Mouse (Mus musculus): ENCODE measurements around the gene Grrp1.
"Not testable (repeated sequence)": the region's sequence is repeated elsewhere in the genome, so short reads cannot be mapped to it uniquely, and the experiment has no call there.

Gene Grrp1

DNA sequence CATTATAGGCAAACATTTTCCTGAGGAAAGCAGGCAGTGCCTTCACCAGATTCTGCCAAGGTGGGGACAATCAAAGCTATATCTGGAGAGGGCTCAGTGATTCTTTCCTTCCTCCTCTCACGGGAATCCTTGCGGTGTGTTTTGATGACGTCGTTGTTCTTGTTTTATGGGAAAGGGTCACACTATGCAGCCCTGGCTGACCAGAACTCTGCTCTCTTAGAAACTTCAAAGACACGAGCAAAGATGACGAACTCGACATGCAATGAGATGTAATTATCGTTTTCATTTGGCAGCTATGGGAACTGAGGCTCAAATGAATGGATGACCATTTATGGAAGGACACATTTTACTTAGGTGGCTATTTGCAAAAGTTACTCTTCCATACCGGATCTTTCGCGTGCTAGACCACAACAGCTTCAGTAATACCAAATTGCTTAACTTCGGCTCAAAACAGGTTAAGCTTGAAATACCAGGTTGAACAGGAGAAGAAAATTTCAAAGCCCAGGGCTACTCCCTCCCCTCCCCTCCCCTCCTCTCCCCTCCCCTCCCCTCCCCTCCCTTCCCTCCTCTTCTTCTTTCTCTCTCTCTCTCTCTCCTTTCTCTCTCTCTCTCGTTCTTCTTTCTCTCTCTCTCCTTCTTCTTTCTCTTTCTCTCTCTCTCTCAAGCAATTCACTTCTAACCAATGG, 19.0 kb upstream of the Grrp1 start:
- CTCF ChIA-PET, result interaction anchor here (1.7 kb wide), 1 partner anchor 18 kb away, joined by 4 read pairs; no protein-coding TSS in a partner anchor

DNA sequence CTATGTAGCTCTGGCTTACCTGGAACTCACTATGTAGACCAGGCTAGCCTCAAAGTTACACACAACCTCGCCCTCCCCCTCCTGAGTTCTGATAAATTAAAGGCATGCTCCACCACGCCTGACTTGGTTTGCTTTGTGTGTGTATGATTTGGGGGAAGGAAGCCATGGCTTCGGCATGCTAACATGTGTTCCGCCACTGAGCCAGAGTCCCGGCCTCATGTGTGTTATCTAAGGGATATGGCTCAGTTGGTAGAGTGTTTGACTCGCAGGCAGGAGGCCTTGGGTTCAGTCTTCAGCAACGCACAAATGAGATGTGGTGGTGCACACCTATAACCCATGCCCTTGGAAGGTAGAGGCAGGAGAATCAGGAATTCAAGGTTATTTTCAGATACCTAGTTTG, 18.1 kb upstream of the Grrp1 start:
- CTCF ChIA-PET, result no interaction called here

DNA sequence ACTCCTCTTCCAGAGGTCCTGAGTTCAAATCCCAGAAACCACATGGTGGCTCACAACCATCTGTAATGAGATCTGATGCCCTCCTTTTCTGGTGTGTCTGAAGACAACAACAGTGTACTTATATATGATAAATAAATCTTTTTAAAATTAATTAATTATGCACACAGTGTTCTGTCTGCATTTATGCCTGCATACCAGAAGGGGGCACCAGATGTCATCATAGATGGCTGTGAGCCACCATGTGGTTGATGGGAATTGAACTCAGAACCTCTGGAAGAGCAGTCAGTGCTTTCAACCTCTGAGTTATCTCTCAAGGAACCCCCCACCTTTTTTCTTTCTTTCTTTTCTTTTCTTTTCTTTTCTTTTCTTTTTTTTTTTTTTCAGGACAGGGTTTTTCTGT, 15.7 kb upstream of the Grrp1 start:
- CTCF ChIA-PET, result not testable (repeated sequence)

DNA sequence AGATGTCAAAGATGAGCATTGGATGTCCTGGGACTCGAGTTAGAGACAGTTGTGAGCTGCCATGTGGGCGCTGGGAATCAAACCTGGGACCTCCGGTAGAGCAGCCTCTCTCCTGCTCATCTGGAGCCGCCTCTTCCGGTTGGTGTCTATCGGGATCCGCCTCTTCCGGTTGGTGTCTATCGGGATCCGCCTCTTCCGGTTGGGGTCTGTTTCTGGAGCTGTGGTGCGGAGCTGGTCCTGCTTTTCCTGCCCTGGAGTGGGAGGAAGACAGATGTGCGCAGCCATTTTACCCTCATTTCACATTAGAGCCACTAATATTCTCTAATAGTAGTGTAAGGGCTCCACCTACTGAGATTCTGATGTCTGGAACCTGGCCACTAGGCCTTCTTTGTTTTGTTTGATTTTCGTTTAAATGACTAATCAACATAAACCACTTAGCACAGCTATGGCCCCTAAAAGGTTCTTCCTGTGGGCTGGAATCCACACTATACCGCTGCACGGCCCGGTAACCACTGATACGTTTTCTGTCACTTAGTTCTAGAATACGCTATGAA, 14.3 kb upstream of the Grrp1 start:
- CTCF ChIA-PET, result interaction anchor here (0.6 kb wide), 1 partner anchor 1453 kb away, joined by 7 read pairs; no protein-coding TSS in a partner anchor

DNA sequence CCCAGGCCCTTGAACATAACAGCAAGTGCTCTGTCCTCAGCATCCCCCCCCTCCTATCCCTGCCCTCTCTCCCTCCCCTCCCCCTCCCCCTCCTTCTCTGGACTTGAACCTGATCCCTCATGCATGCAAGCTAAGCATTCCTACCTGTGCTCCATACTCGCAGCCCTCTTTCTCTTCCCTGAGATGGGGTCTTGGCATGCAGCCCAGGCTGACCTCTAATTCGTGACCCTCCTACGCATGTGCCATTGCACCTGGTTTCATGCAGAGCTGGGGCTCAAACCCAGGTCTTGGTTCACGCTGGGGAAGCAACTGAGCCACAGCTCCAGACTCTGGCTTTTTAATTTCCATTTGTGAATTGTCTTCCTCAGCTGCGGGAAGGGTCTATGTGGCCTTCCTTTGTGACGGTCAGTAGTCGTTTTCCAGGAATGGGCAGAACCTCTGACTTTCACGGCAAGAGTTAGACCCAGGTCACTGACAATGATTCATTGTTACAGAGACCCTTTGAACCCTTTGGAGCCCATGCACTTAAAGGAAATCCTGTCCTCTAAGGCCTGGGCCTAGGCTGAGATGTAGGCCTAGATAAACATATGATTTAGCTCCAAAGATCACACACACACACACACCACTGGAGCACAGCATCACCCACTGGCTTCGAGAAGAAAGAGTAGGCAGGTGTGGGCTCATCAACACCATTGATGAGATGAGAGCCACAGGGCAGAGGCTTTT, 12.1 kb upstream of the Grrp1 start:
- CTCF ChIA-PET, result no interaction called here

DNA sequence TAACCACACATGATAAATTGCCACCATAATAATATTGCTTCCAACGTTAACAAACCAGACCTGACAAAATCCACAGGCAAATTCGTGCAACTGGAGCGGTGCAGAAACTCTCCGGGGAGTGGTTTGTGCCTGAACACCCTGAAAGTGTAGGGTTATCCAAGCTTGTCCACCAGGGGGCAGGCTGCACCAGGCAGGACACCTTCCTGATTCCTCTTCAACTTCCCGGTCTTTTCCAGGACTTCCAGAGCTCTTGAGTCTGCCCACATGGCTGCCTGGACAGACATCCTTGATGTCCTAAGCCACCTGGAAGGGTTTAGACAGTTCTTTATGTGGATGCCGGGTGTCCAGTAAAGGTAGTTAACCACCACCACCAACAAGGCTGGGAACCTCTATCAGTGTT, 9.3 kb upstream of the Grrp1 start:
- CTCF ChIA-PET, result no interaction called here

DNA sequence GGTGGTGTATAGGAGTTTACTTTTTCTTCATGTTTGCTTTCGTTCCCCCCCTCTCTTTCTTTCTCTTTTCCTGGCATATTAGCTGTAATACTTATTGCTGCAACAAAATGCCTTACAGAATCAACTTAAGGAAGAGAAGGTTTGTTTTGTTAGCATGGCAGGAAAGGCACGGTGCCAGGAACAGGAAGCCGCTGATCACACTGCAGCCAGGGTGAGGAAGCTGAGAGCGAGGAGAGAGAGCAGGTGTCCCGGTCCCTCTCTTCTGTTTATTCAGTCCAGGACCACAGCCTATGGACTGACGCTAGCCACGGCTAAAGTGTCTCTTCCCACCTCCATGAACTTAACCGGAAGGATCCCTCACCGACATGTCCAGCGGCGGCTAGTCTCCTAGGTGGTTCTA, 4.4 kb upstream of the Grrp1 start:
- CTCF ChIA-PET, result interaction anchor here (1.0 kb wide), 1 partner anchor 8 kb away, joined by 3 read pairs; no protein-coding TSS in a partner anchor

DNA sequence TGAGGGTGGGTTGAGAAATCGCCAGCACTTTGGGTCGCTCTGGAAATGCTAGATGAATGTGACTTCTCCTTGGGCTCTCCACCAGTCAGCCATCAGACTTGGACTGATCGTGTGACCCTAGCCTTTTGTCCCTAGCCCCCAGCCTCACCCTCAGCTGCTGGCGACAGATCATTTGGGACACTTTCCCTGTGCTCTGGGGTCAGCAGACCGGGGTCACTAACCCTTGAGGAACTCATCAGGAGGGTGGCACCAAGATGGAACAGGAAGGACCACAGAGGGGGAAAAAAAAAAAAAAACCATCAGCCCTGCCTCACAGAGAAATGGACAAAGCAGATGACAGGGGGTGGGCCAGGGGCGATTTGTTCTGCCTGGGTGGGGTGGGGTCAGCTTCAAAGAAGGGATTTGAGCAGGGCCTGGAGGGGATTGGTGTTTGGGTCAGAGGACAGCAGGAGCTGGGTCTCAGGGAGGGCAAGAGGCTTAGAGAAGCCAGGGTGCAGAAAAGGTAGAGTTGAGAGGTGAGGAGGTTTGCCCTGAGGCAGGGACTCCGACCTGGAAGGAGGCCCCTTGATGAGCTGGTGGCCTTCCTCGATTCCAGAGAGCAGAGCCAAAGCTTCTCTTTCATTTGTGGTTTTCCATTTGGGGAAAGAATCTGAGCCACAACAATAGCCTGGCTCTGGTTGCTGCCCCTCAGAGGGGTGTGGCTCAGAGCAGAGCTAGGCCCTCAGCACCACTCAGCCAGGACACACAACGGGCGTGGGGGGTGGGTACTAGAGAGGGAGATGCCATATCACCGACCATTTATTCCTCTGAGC, 3.5 kb upstream of the Grrp1 start:
- CTCF ChIA-PET, result interaction anchor here (0.5 to 0.6 kb wide), 3 partner anchors 138 to 659 kb away, joined by 3 to 4 read pairs (median 3); no protein-coding TSS in a partner anchor

DNA sequence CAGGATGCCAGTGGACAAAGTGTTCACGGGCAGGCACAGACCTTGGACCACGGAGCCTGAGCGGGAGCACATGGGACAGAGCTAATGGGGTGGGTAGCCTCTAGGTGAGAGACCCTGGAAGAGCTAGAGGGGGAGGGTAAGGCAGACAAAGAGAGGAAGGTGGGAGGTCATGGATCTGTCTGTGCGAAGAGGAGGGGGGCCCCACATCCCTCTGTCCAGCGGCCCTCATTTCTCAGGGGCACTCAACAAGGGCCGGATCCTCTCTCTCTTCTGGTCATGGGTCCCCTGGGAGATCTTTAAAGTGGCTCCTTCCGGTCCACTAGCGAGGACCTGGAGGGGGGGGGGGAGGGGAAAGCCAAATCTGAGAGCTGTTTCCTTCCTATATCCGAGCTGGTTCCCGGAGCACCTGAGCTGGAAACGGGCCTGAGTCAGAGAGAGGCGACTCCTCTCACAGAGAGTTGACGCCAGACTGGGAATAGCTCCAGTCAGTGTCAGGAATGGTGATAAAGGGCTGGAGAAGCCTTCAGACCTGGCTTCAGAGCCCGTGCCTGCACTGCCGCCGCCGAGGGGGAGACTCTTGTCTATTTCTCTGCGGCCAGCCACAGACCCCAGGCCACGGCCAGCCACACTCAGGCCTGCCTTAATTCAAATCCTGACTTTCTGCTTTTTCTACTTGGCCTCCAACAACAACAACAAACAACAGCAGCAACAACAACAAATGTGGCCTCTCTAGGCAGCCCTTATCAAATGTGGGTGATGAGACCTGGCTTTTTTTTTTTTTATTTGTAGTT, 2.7 kb upstream of the Grrp1 start:
- CTCF ChIA-PET, result interaction anchor here (0.5 to 0.6 kb wide), 3 partner anchors 139 to 660 kb away, joined by 3 to 4 read pairs (median 3); no protein-coding TSS in a partner anchor

DNA sequence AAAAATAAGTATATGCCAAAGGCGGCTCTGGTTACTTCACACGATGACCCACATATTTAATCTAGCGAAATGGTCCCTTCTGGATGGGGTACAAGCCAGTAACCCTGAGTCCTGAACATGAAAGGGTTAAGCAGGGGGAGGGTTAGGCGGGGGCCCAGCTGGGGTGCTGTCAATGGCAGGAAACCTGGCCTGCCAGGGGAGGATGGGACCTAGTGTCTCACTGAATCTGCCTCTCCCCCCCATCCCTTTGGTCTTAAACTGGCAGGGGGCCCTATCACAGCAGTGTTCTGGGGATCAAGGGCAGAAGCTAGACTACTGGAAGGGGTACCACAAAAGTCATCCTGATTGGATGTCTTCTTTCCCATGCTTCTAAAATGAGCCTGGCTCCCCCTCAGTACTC, 1.9 kb upstream of the Grrp1 start:
- CTCF ChIA-PET, result no interaction called here

DNA sequence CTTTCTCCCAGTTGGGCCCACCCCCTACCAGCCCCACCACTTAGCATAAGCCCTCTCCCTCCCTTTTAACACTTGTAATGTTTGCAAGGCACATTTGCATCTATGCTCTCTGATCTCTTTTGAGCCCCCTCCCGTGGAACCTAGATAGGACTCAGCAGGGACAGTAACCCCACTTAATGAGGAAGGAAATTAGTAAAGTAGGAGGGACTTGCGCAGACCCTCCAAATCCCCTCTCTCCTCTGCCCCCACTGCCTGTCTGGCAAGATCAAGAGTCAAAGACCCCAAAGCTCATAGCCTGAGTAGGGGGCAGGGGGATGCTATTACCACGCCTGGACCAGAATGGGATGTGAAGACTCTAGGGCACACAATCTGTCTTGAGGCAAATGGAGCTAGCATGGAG, 929 bp upstream of the Grrp1 start:
- CTCF ChIA-PET, result no interaction called here

DNA sequence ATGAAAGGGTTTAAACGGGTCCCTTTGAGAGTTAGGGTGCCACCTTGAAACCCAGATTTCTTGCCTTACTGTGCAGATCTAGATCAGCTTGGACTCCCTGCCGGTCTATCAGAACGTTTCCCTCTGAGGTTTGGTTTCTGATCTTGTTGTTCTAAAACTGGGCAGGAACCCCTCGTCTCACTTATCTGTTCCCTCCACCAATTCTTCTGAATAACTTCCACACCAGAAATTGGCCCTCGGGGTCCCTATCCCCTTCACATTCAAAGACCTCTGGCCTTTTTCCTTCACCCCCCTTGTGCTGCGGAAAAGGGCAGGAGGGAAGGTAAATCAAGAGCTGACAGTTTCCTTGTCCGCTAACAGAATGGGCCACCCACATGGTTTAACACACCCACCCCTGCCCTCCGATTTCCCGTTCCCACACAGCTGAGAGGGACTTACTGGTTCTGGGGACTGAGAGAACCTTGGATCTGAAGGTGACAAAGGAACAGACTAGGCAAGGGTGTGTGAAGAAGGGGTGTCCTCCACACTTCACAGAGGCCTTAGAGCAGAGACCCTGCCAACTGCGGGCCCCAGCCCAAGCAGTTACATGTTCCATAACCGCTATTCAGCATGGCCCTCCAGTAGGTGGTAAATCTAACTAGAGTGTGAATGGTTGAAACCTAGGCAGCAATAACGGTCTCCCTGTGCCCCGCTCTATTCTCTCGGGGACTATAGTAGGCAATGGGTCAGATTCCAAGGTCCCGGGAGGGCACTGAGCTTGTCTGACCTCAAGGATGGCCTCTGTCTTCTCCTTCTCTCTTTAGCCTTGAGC, 790 bp downstream of the Grrp1 start:
- CTCF ChIA-PET, result no interaction called here

DNA sequence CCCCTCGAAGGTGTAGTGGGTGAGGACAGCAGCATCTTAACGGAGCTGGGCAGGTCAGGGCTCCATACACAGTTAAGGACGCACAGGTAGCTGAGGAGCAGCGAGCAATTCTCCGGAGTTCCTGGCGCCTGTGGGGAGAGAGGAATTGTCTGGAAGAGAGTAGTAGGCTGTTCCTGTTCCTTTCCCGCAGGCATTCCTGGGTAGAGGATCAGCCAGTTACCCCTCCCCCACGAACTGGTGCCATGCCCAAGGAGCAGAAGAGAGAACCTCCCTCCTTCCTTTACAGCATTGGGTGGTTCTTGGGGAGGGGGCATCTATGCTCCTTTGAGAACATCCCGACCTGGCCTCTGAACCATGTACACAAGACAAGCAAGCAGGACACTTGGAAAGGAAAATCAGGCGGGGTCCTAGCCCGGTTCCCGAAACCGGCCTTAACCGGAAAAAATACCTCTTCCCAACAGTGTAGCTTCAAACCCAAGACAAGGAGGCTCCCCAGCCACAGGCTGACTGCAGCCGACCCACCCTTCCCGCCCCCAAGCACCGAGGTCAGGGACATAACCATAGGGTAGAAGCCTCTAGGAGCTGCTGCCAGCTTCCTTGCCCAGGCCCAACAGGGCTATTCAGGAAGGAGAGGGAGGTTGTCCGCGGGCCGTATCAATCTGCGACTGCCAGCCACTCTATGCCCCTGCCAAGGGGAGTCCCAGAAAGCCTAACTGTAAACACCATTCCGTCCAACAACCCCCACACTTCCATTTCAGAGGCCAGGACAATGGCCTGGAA, 1.6 kb downstream of the Grrp1 start:
- CTCF ChIA-PET, result interaction anchor here (0.6 kb wide), 1 partner anchor 44 kb away, joined by 5 read pairs; no protein-coding TSS in a partner anchor

DNA sequence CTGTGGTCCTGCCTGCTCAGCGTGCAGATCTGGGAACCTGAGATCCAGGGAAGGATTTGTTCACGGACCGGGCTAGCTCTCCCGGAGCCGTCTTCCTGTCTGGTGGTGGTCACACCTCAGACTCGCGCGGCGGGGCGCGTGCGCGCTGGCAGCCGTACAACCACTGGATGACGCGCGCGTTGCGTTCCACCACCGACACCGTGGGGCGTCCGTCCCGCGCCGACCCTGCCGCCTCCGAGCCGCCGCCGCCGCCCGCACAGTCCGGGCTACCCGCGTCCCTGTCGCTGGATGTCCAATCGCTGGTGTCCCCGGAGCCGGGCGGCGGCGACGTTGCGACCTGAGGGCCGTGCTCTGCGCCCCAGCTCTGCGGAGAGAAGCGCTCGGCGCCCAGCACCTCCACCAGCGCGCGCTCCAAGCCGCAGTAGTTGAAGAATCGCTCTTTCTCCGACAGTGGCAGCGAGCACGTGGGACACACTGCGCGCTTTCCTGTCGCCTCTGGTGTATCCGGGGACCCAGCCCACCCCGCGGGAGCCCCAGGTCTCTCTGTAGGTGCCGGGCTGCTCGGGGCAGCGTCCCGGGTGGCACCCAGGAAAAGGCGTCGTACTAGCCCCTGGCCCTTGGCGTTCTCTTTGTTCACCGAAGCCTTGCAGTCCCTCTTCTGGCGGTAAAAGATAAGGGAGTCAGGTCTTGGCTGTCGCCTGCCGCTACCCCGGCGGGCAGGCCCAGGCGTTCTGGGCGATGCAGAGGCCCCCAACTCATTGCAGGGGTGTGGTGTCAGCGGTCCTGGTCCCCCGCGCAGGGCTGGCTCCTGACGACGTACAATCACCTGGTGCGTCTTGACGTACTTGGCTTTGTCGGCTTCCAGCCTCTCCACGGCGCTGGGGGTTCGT, 2.4 kb downstream of the Grrp1 start:
- CTCF ChIA-PET, result interaction anchor here (0.6 kb wide), 1 partner anchor 45 kb away, joined by 5 read pairs; no protein-coding TSS in a partner anchor

DNA sequence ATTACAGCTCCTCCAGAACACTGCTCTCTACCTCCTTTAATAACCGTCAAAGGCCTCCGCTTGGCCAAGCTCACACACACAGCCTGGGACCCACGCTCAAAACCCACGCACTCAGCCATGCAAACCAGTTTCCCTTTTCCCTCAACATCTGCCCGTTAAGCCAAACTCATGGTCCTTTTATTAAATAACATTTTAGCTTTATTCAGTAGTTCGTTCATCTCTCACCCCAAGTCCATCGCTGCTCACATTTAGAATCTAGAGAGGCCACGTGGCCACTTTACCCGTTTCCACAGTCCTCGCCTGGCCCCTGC, 3.0 kb downstream of the Grrp1 start:
- CTCF ChIA-PET, result interaction anchor here (1.0 kb wide), 1 partner anchor 7 kb away, joined by 3 read pairs; no protein-coding TSS in a partner anchor

DNA sequence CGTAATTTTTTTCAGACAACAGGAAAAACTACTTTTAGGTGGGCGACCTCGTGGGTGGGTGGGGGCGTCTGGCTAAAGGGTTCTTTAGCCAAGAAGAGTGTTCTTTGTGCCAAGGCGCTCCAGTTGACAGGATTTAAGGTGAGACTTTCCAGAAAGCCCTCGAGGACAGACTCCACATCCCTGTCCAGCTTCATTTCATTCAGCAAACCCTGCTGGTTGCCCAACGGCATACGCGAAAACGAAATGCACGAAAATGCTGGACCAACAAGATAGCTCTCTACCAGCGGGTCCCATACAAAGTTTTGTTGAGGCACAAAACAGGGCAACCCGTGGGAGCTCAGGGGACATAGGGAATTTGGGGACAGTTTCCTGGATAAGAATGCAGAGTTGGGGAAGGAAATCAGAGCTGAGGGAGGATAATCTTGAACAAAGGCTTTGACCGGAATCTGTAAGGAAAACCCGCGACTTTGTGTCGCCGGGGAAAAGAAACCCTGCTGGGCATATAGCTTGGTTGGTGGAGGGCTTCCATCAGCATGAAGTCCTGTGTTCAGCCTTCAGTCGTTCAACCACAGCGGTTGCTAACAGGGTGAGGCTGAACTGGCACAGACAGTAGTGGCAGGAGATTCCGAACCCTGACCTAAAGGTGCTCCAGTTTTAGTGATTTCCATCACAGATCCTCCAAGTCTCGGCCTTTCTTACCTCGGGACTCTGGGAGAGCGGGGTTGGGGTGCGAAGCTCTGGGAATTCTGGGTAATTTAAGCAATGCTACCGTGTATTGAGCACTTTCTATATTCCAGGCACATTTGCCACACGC, 3.6 kb downstream of the Grrp1 start:
- CTCF ChIA-PET, result interaction anchor here (1.0 kb wide), 1 partner anchor 8 kb away, joined by 3 read pairs; no protein-coding TSS in a partner anchor

DNA sequence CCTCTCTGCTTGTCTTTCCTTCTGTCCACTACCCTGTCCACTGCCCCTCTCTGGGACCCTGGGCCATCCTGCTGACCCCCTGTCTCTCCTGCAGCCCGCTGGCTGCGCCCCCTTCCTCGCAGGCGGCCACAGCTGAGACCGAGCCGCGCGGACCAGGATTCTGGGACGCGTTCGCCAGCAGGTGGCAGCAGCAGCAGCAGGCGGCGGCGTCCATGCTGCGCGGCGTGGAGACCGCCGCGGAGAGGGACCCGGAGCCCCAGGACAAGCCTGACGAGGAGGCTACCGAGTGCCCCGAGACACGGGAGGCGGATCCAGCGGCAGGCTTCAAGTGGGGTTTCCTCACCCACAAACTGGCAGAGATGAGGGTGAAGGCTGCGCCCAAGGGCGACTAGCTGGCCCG, 4.3 kb downstream of the Grrp1 start:
- CTCF ChIA-PET, result interaction anchor here (0.6 to 1.0 kb wide), 2 partner anchors 9 to 143 kb away, joined by 3 to 5 read pairs; no protein-coding TSS in a partner anchor
